Mouse (Mus musculus): ENCODE data around the gene Tmem100.

DNA sequence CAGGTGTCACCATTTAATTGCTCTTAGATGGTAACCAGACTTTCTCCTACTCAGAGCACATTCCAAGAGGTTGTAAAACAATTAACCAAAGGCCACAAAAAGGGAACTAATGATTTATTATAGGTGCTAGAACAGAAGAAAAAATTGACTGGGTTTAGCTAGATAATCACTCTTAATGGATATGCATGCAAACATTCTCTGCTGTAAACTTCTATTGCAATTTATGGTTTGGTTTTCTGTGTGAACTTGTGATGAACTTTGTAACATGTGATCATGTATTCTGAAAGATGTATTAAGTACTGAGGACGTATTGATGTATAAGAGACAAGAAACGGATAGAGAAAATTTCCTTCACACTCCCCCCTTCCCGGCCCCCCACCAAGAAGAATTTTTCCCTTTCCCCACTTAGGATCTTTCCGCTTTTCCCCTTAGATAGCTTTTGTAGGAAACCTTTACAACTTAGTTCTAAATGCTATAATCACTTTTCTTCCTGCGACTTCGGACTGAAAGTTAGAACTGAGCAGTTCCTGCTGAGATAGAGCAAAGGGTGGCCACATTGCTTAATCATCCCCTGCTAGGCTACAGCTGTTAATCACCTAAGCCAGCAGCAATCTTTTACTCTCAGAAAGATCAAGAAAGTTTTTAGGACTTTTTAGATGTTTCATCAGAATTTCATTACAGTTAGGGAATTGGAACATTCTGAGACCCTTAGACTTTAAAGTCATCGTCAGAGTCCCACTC, 22.2 kb upstream of the Tmem100 start:
- TF ChIP-seq CTCF (IDR thresholded peaks at IDR 0.05; ENCODE audit: low read depth) (no peak), EP300 (IDR thresholded peaks at IDR 0.05; ENCODE audit: low read depth) (no peak)

Data from liver, postnatal 0 days (tissue).